Mouse (Mus musculus): Measurements from ENCODE around the gene Fam76a.

The Fam76a gene

DNA sequence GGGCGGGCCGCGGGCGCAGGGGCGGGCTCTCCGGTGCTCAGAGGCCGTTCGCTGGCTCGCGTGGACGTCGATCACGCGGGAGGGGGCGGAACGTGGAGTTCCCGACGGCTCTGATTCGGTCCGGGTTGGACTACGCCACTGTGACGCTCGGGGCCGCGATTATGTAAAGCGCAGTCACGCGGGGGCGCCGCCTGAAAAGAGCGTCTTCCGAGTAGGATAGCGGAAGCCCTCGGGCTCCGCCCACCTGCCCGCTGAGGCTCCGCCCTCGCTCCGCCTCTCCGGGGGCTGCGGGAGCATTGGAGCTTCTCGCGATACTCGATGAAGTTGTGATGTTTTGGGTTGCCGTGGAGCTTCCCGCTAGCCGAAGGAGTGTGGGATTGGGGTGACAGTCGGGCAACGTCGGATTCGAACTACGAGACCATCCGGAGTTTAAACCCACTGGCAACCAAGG is at the start of gene Fam76a:
Fam76a (minus strand) TSS at position 1 of the 451 bp plus-strand sequence.
- DNase-seq (ENCODE audit: low read depth, low spot score): peak; percentile 99

DNA sequence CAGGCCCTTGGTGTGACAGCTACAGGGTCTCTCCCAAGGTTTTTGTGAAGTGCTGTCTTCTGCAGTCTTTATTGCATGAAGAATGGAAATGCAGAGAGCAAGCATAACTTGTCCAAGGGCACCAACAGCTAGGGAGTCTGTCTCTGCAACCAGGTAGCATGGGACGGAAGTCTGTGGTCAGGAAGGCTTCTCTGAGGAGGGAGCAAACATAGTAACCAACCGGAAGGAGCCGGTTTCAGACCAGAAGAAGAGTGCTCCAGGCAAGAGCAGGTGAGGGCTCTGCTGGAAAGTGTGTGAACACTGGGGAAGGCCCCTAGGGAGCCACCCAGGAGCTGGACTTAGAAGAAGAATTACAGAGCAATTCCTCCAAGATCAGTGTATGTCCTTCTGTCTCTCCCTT is 49.7 kb upstream of the Fam76a start:
- no peak for DNase-seq (ENCODE audit: low read depth, low spot score)

GRCm38 (mm10) chr4:132971601-132972000 is 49.2 kb upstream of the Fam76a start:
- DNase-seq (ENCODE audit: low read depth, low spot score): peak; percentile 78

DNA sequence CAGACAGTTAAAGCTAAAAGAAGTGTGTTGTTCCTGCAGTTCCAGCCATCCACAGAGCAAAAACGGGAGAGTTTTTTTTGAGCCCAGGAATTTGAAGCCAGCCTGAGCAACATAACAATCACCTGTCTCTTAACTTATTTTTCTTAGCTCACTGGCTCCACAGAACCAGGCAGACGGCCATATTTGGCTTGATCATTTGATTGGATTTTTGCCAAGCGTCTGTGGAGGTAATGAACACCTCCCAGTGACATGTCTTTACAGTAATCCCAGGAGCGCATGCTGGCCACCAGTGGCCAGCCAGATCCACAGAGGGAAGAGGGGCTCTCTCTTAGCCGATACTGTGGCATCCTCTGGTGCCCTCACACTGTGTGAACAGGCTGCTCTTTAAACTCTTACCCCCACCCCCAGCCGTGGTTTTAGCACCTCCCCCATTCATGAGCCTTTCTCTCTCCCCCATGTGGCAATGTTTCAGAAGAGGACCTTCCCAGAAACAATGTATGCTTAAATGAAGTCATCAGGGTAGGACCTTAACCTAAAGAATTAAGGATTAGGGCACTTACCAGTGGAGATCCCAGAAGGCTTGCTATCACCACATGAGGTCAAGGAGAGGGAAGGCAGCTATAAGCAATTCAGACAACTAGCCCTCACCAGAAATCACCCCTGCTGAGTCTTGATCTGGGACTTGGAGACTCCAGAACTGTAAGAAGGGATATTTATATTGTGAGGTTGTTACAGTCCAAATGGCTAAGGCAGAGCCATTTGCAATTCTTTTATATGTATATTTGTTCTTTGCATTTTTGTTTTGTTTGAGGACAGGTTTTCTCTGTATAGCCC is 46.0 kb upstream of the Fam76a start:
- DNase-seq (ENCODE audit: low read depth, low spot score): no peak

- no peak for DNase-seq (ENCODE audit: low read depth, low spot score)
Observed at GRCm38 (mm10) chr4:132964473-132964872, 42.1 kb upstream of the Fam76a start.

DNA sequence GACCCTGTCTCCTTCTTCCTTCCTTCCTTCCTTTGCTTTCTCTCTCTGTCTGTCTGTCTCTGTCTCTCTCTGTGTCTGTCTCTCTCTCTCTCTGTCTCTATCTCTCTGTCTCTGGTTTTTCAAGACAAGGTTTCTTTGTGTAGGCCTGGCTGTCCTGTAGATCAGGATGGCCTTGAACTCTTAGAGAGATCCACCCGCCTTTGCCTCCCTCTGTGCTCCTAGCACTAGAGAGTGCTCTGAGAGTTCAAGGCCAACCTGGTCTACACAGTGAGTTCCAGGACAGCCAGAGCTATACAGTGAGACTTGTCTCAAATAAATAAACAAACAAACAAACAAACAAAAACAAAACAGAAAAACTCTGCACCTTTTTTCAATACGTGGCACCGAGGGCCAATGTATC is 41.7 kb upstream of the Fam76a start:
- no peak for DNase-seq (ENCODE audit: low read depth, low spot score)

- no peak for DNase-seq (ENCODE audit: low read depth, low spot score)
Observed at GRCm38 (mm10) chr4:132963436-132963835, 41.1 kb upstream of the Fam76a start.

GRCm38 (mm10) chr4:132962628-132963027 is 40.3 kb upstream of the Fam76a start:
- DNase-seq (ENCODE audit: low read depth, low spot score): no peak

GRCm38 (mm10) chr4:132961866-132962265 is 39.5 kb upstream of the Fam76a start:
- no peak for DNase-seq (ENCODE audit: low read depth, low spot score)

DNA sequence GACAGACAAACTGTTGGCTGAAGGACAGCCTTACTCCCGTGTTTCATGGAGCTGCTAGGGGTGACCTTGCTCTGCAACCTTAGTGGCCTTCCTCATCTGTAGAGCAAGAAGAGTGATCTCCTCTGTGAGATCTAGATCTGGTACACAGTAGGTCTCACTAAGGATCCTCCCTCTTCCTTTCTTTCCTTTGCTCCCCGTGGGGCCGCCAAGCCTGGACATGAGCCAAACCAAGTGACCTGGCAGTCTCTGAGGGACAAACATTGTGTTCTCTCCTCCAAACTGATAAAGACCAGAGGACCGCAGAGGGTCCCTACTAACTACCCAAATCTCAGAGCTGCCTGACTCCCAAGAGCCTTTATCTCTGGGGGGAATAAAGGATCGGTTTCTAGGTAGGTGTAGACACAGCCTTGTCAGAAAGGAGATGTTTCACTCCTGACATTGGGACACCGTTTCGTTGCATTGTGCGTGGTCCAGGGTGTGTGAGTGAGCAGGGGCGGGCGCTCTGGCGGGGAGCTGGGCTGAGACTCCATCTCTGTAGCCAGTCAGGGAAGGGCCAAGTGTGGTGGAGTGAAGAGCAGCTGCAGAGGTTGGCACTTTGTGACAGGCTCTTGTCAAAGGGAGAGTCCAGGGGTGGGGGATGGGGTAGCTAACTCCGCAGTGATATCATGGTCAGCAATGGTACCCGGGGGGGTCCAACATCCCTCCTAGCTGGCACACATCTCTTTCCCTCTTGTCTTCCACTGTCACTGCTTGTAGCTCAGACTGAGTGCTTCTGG is 38.7 kb upstream of the Fam76a start:
- no peak for DNase-seq (ENCODE audit: low read depth, low spot score)

DNA sequence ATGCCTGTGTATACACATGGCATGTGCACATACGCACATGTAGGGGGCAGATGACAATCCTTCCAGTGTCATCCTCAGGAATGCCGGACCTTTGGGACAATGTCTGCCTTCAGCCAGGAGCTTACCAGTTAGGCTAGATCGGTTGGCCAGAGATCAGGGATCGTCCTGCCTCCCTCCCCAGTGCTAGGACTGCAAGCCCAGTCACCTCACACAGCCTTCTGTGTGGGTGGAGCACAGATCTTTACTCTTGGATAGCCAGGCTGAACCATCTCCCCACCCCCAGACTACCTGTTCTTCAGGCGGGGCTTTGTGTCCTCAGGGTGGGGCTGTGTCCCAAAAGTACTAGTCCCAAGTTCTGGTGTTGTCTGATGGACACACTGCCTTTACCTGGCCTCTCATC is 38.0 kb upstream of the Fam76a start:
- no peak for DNase-seq (ENCODE audit: low read depth, low spot score)

DNA sequence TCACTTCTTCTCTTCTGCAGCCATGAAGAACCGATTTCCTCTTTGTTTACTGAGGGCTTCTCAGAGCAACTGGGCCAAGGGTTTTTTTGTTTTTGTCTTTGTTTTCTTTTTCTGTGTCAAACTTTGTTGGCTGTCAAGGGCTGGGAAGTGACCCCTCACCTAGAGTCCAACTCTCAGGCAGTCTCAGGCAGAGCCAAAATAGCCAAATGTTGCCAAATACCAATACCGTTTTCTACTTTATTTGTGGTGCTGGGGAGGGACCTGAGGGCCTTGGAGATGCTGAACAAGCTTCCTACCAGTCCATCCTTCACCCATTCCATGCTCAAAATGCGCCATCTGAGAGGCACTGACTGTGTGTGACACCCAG is 37.3 kb upstream of the Fam76a start:
- DNase-seq (ENCODE audit: low read depth, low spot score): no peak

DNA sequence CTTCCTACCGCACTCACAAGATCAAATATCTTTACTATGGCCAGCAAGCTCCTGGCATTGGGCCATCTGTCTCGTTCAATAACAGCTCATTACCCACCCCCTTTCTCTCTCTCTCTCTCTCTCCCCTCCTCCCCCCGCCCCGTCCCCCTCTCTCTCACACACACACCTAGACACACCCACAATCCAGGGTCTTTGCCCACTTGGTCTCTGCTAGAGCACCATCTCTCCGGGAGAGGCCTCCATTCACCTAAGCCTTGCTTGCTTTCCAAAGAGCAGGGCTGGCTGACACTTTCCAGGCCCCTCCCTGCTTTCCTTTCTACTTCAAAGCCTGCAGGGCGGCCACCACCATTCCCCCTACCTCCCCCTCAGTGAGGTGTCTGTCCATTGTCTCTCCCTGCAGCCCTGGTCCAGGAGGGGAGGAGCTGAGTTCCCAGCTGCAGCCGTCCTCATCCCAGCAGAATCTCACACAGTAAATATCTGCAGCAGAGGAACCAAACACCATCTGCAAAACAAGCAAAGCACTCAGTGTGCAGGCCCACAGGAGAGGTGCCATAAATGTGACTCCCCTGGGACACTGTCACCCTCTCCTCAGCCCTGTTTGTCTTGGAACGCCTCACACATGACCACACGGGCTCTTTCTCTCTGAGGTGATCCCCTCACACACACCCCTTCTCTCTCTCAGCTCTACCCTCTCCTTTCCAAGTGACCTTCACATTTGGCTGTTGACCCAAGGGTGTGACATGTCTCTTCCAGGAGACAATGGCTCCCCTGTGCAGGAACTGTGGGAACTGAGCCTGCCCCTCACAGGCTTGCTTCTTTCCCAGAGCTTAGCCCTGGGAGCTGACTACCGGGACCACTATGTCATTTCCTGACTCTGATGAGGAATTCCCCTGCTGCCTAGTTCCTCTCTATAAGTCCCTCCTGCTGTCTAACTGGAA is 36.7 kb upstream of the Fam76a start:
- peak; percentile 39 for DNase-seq (ENCODE audit: low read depth, low spot score)

GRCm38 (mm10) chr4:132955395-132955791 is 33.0 kb upstream of the Fam76a start:
- DNase-seq (ENCODE audit: low read depth, low spot score): no peak

GRCm38 (mm10) chr4:132954530-132955394 is 32.4 kb upstream of the Fam76a start:
- DNase-seq (ENCODE audit: low read depth, low spot score): no peak

DNA sequence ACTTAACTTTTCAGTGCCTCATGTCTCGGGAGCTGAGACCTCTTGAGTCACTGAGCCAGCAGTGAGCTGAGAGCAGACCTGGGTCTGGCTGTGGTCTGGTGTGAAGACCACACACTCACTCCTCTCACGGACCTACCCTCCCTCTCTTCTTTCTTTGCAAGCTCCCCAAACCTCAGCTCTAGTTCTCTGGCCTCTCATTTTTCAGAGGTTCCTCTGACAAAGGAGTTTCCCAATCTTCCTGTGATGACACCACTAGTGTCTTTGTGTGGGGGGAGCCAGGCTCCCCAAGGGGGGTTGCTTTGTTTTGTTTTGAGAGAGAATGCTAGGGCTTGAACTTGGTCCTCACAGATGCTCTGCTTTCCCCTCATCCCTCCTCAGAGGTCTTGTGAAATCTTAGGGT is 28.6 kb upstream of the Fam76a start:
- no peak for DNase-seq (ENCODE audit: low read depth, low spot score)

DNA sequence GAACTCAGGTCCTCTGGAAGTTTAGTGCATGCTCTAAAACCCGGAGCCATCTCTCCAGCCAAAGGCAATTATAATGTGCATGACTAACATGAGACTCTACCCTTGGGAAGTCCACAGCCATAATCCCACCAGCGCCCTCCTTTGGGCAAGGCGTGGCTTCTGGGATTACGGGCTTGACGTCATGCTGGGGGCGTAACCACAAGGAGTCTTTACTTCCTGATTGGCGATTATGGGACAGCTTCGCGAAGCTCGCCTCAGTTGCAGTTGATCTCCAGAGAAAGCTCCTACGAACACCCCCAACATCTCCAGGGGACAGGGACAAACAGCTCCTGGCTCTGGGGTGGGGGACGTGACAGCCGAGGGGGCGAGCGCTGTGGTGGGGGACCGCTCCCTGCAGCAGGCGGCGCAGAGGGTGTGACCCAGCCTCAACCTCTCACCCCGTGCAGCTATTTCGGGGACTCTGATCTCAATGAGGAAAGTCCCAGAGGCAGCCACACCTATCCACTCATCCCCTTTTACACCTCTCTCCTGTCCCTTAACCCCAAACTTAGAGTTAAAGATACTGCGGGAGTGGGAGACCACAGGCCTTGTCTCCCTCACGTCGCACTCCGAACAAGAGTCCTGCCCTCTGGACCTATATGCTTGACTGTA is 27.6 kb upstream of the Fam76a start:
- no peak for DNase-seq (ENCODE audit: low read depth, low spot score)

DNA sequence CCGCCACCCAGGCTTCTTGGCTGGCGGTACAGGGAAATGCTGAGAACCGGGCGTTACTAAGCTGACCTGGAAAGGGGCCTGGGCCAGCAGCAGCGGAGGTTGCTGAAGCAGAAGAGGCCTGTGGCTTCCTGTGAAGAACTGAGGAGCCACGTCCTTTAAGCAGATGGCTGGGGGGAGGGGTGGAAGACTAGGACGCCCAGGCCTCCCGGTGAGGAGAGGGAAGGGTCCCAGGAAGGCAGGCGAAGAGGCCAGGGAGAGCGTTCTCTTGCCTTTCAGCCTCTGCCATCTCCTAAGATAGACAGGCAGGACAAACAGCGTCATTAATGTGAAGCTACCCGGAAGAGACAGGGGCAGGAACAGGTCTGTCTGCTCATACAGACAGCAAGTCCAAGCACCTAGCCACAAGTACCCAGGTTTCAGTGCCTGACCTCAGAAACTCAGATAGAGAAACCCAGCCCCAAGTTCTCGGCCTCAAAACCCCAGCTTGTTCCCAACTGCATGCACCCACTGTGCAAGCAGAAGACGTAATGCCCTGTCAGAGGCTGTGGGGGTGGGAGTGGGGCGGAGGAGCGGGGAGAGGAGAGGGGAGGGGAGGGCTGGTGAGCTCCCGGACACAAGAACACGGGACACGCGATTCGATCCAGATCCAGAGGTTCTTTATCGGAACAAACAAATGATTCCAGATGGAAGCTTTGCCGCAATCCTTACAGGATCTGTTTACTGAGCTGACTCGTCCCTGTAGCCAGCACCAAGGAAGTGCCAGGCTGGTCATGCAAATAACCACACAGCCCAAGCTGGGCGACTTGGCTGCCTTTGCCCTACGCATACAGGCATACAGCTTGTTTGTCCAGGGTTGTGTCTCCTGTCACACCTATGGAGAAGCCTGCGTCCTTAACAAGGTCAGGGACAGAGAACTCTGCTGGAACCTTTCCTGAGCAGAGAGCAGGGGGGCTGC is 24.0 kb upstream of the Fam76a start:
- peak; percentile 59 for DNase-seq (ENCODE audit: low read depth, low spot score)

Measured in 3T3-L1 (cell line).